Mouse (Mus musculus) kidney, postnatal 0 days (tissue): ENCODE results near the gene Arhgap42. TPM values are rescaled to one million over a fixed set of nuclear protein-coding genes. Genes with fewer than 3 reads are reported as not detected.
A peak's percentile ranks its signal among the peaks of the same experiment; 100 is the strongest.

Experiments used
- ATAC-seq: fragments of 200-750 bp; cut with Nextera tagmentation; replicated peaks from 2 replicates; pipeline ENCODE4 v1.8.0; 2017; ENCODE audit warnings: low read depth, moderate number of reproducible peaks, moderate TSS enrichment, moderate library complexity; ENCODE audit not compliant: low FRiP score
- DNase-seq: peaks from one replicate; pipeline ENCODE4 v3.0.0-alpha.2; 2016; ENCODE audit warnings: low spot score
- H3K27ac ChIP-seq: fragments of 300-500 bp; sonication (generic); 2 replicates; pipeline ENCODE4 v1.5.1; 2014; ENCODE audit warnings: mild to moderate bottlenecking
- H3K27me3 ChIP-seq: fragments of 300-500 bp; sonication (generic); 2 replicates; pipeline ENCODE4 v1.6.1; 2014; ENCODE audit warnings: low read length, mixed read lengths; ENCODE audit not compliant: insufficient read depth
- H3K36me3 ChIP-seq: fragments of 300-500 bp; sonication (generic); 2 replicates; pipeline ENCODE4 v1.6.1; 2014; ENCODE audit warnings: low read length, mixed read lengths; ENCODE audit not compliant: insufficient read depth
- H3K4me1 ChIP-seq: fragments of 300-500 bp; sonication (generic); replicated peaks from 2 replicates; pipeline ENCODE4 v1.6.1; 2014; ENCODE audit warnings: antibody characterized with exemption, low read length, mixed read lengths; ENCODE audit not compliant: insufficient read depth
- H3K4me2 ChIP-seq: fragments of 300-500 bp; sonication (generic); 2 replicates; pipeline ENCODE4 v1.6.1; 2014; ENCODE audit warnings: mild to moderate bottlenecking, low read length, moderate library complexity, mixed read lengths
- H3K4me3 ChIP-seq: fragments of 300-500 bp; sonication (generic); replicated peaks from 2 replicates; pipeline ENCODE4 v1.5.1; 2014; ENCODE audit warnings: low read depth, low read length
- H3K9ac ChIP-seq: fragments of 300-500 bp; sonication (generic); 2 replicates; pipeline ENCODE4 v1.6.1; 2014; ENCODE audit warnings: low read depth, low read length
- H3K9me3 ChIP-seq: fragments of 300-500 bp; sonication (generic); replicated peaks from 2 replicates; pipeline ENCODE4 v1.6.1; 2016; ENCODE audit warnings: low read length, inconsistent platforms, mixed read lengths
- CTCF ChIP-seq: IDR thresholded peaks from 2 replicates; pipeline ENCODE4 v1.5.1; 2016; ENCODE audit warnings: antibody characterized with exemption, low read depth, mild to moderate bottlenecking, moderate library complexity
- WGBS: fragments of 180-500 bp; shearing (Covaris S2); extraction: QIAGEN DNeasy Blood & Tissue Kit; methylation state at CpG from one replicate; pipeline ENCODE4 v1.1.7; 2014; 5-methylcytosine and 5-hydroxymethylcytosine counted together
- polyA plus RNA-seq: library from polyadenylated mRNA; unstranded; fragments of >200 nt; fragmentation: Nextera tagmentation; extraction: Ambion mirVana; gene quantifications from 2 replicates; pipeline ENCODE4 v1.2.1, GENCODE M21; 2015

Arhgap42 gene
- polyA plus RNA-seq, 1 experiment from 2014 or later = 30.8 TPM

- 74% methylated on average over 3 of the region's 3 CpGs for WGBS
- Histone ChIP-seq H3K4me2 (no peak overlapping the region), H3K4me1 (no peaks in the 10 kb centered on the region), H3K9me3 (no peaks in the 10 kb centered on the region), H3K27ac (no peak overlapping the region), H3K27me3 (no peaks in the 10 kb centered on the region), H3K36me3 (0 out of 2 replicates have a peak, but pooled peaks cover 3% of the 10 kb centered on the region), H3K9ac (no peak overlapping the region), H3K4me3 (no peak overlapping the region)
- ATAC-seq (no peak), DNase-seq (no peak)
- no peak for TF ChIP-seq CTCF
Measured at GRCm38 (mm10) chr9:9037017-9037671, 201.8 kb downstream of the Arhgap42 start.

- H3K4me2 ChIP-seq = no peak overlapping the region
- DNase-seq = no peak
- no peaks in the 10 kb centered on the region for H3K27me3 ChIP-seq
- no peaks in the 10 kb centered on the region for H3K9me3 ChIP-seq
- no peak overlapping the region for H3K27ac ChIP-seq
- WGBS = 78% methylated on average over 3 of the region's 3 CpGs
- ATAC-seq = no peak
- no peaks in the 10 kb centered on the region for H3K4me1 ChIP-seq
- no peak overlapping the region for H3K9ac ChIP-seq
- no peak for TF ChIP-seq CTCF
- 0 out of 2 replicates have a peak, but pooled peaks cover 3% of the 10 kb centered on the region for H3K36me3 ChIP-seq
- H3K4me3 ChIP-seq = no peak overlapping the region
Measured at GRCm38 (mm10) chr9:9027904-9028303, 211.0 kb downstream of the Arhgap42 start.

DNA sequence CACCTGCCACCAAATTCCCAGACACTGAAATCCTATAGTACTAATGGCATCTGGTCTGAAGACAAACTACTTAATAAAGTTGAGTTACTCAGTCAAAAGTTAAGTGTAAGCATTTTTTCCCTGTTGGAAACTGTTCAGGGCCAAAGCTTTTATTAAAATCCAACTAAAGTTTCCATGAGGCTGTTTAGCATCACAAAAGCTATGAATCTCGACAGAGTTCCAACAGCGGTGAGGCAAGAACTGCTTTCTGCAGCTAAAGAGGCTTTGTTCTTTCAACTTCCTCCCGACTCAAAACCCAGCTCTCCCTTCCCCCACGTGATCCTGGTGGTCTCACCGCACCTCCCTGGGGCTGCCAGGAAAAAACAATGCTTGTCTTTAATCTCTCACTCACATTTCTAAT, 211.5 kb downstream of the Arhgap42 start:
- H3K4me1 ChIP-seq = no peaks in the 10 kb centered on the region
- H3K4me3 ChIP-seq = no peak overlapping the region
- no peaks in the 10 kb centered on the region for H3K9me3 ChIP-seq
- TF ChIP-seq CTCF = no peak
- no peaks in the 10 kb centered on the region for H3K27me3 ChIP-seq
- 0 out of 2 replicates have a peak, but pooled peaks cover 2% of the 10 kb centered on the region for H3K36me3 ChIP-seq
- DNase-seq (no peak), ATAC-seq (no peak)
- no peak overlapping the region for H3K4me2 ChIP-seq
- no peak overlapping the region for H3K27ac ChIP-seq
- H3K9ac ChIP-seq = no peak overlapping the region
- WGBS = 18% methylated on average over 5 of the region's 5 CpGs

GRCm38 (mm10) chr9:9015108-9015507, 223.8 kb downstream of the Arhgap42 start:
- Histone ChIP-seq H3K4me3 (no peak overlapping the region), H3K27me3 (no peaks in the 10 kb centered on the region), H3K9ac (no peak overlapping the region), H3K4me1 (no peaks in the 10 kb centered on the region), H3K4me2 (no peak overlapping the region), H3K36me3 (0 out of 2 replicates have a peak, but pooled peaks cover 6% of the 10 kb centered on the region), H3K9me3 (no peaks in the 10 kb centered on the region), H3K27ac (no peak overlapping the region)
- DNase-seq (no peak), ATAC-seq (no peak)
- WGBS = 94% methylated on average over 2 of the region's 2 CpGs
- no peak for TF ChIP-seq CTCF

DNA sequence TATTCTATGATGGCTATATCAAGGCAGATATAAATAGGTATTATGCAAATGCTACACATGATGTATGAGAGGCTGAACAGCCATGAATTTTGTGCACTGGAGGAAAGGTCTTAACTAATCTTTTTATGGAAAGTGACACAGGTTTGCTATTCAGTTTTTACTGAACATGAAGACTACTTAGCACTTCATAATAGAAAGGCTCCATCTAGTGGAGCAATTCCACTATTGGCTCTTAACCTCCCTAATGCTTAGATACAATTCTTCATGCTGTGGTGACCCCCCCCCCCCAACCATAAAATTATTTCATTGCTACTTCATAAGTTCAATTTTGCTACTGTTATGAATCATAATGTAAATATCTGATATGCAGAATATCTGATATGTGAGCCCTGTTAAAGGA, 237.7 kb downstream of the Arhgap42 start:
- peak; percentile 41 for DNase-seq
- no peaks in the 10 kb centered on the region for H3K4me1 ChIP-seq
- peak; percentile 52 for TF ChIP-seq CTCF

GRCm38 (mm10) chr9:8996494-8996893, 242.4 kb downstream of the Arhgap42 start:
- no peaks in the 10 kb centered on the region for H3K4me1 ChIP-seq
- H3K4me3 ChIP-seq = no peak overlapping the region
- H3K36me3 ChIP-seq = 0 out of 2 replicates have a peak, but pooled peaks cover 3% of the 10 kb centered on the region
- TF ChIP-seq CTCF = no peak
- H3K4me2 ChIP-seq = no peak overlapping the region
- no peaks in the 10 kb centered on the region for H3K9me3 ChIP-seq
- H3K9ac ChIP-seq = no peak overlapping the region
- H3K27ac ChIP-seq = no peak overlapping the region
- H3K27me3 ChIP-seq = no peaks in the 10 kb centered on the region
- 74% methylated on average over 2 of the region's 2 CpGs for WGBS
- no peak for ATAC-seq
- DNase-seq = no peak

More for the DNA sequence above, 237.7 kb downstream of the Arhgap42 start:
- Histone ChIP-seq H3K9me3 (no peaks in the 10 kb centered on the region), H3K4me2 (no peak overlapping the region), H3K4me3 (no peak overlapping the region), H3K27ac (no peak overlapping the region), H3K27me3 (no peaks in the 10 kb centered on the region), H3K36me3 (0 out of 2 replicates have a peak, but pooled peaks cover 8% of the 10 kb centered on the region), H3K9ac (no peak overlapping the region)
- ATAC-seq = no peak
